10 mouse cellular contexts compared by ENCODE assay signal in the genomic region with DNA sequence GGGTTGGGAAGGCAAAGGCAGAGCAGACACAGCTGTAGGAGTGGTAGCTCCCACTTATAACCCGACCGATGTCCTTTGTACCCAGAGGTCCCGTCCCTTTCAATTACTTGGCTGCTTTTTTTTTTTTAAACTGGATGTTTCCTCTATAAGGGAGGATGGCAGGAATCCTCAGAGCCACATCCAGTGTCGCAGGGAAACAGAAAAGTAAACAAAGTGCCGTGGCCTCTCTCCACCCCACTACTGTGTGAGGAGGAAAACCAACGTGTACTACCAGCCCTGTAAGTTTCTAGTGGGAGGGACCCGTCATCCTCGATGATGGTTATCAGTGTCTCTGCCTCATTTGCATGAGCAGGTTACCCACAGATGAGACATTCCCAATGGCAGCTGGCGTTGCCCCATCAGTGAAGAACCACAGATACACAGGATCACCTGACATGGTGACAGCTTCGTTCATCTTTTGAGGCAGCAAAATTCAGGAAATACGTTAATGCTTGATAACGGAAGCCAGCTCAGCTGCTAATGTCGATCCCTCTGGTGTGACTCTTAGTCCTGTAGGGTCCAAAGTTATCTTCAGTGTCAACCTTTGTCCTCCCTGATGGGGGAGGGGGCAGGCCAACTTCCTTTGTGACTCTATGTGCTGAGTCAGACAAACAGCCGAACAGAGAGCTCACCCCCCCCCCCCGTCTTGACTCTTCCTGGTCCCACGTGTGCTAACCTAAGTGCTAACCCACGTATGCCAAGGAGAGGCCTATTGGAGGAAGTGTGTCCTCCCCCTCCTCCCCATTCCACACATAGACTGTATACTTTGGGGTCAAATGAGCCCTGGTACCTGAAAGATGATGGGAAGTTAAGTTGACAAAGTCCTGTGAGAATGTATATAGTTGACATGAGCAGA. TPM values are rescaled to one million over a fixed set of nuclear protein-coding genes. Genes with fewer than 3 reads are reported as not detected.
A peak's percentile ranks its signal among the peaks of the same experiment; 100 is the strongest.
DNase-seq lines count a peak whose midpoint lies in the region; ATAC-seq and TF ChIP-seq lines count a peak whose summit lies in the region.
"Had no signal": no experiment of that assay in that cellular context is flagged by ENCODE, and none has a peak within 500 bp of the region (broad histone marks: within the 10 kb centered on the region; RNA-seq: fewer than 3 reads in every experiment).

No protein-coding gene starts in this region.

- H3K4me1 ChIP-seq in liver, embryonic 12.5 days: peaks cover 57% of the 10 kb centered on the region

- no peak for ATAC-seq in liver, embryonic 12.5 days

- H3K9ac ChIP-seq in liver, embryonic 12.5 days: no peak overlapping the region

- H3K36me3 ChIP-seq in liver, embryonic 12.5 days: no peaks in the 10 kb centered on the region
- H3K36me3 ChIP-seq in splenic B cell, adult 2 months (ENCODE audit: control insufficient read depth, insufficient read depth, low read length, poor library complexity, severe bottlenecking): no peaks in the 10 kb centered on the region

- H3K27ac ChIP-seq in gastrocnemius, adult 2 months: peak overlapping the region; percentile 20; the same call in 1 of the 2 replicates
- H3K27ac ChIP-seq in liver, embryonic 12.5 days: no peak overlapping the region

- no peak overlapping the region for H3K4me3 ChIP-seq in gastrocnemius, adult 2 months
- H3K4me3 ChIP-seq in liver, embryonic 12.5 days: no peak overlapping the region

- H3K9me3 ChIP-seq in liver, embryonic 12.5 days (replicated peaks): no peaks in the 10 kb centered on the region

- no peak for TF ChIP-seq CTCF in gastrocnemius, adult 2 months (IDR thresholded peaks at IDR 0.05)

- intact Hi-C loops in gastrocnemius, adult 2 months (cut with DNase I): no loop called here

- peak overlapping the region; percentile 34 for H3K4me2 ChIP-seq in liver, embryonic 12.5 days

- 22% methylated on average over 17 of the region's 17 CpGs for WGBS in liver, embryonic 12.5 days (ENCODE audit: insufficient replicate concordance)

- no peak for DNase-seq in gastrocnemius, adult 2 months
- DNase-seq in gastrocnemius, adult 8-10 months (ENCODE audit: low spot score in 2 of 2): no peak
- peak; percentile 77 for DNase-seq in T-cell, adult 2 months (ENCODE audit: low spot score)
- DNase-seq in splenic B cell, adult 2 months (ENCODE audit: low read depth, low spot score): peak; percentile 92
- DNase-seq in adrenal gland, postnatal 25 days: no peak
- no peak for DNase-seq in gastrocnemius, postnatal 10 days
- DNase-seq in gastrocnemius, adult 18-20 months (ENCODE audit: low spot score): no peak
- DNase-seq: cerebellum, postnatal 14 days; heart, postnatal 36 days had no signal

- H3K27me3 ChIP-seq in liver, embryonic 12.5 days (replicated peaks): no peaks in the 10 kb centered on the region
- no peaks in the 10 kb centered on the region for H3K27me3 ChIP-seq in splenic B cell, adult 2 months (ENCODE audit: control insufficient read depth, insufficient read depth, low read length, poor library complexity, severe bottlenecking)

RNA-seq across cellular contexts. Expression of a gene that starts 39.1 kb away (rescaled TPM):
- 10 to 100 TPM; 22.9 to 29.6 TPM for total RNA-seq in gastrocnemius, adult 2 months (2021)
- total RNA-seq in gastrocnemius, adult 8-10 months (2022): 10 to 100 TPM; 26.5 to 28.7 (median 27.9) TPM
- polyA plus RNA-seq in liver, embryonic 12.5 days (2016; fragmentation: Nextera tagmentation; extraction: Ambion mirVana): 22.7 and 23.5 TPM in 2 replicates
- total RNA-seq in adrenal gland, postnatal 25 days (2021): 48.2 and 51.3 TPM in 2 replicates
- total RNA-seq in gastrocnemius, postnatal 10 days (2021): 10 to 100 TPM; 28.2 to 29.8 TPM
- total RNA-seq in gastrocnemius, adult 18-20 months (2021): 10 to 100 TPM; 24.6 to 28.9 TPM

Comparison
In these comparisons a context has a peak if more than half of its experiments do, and no peak if none do; other contexts are left out.
1. DNase-seq: peak in T-cell, adult 2 months (single experiment) and splenic B cell, adult 2 months (single experiment); none in gastrocnemius, adult 2 months (single experiment), gastrocnemius, adult 8-10 months (0 of 2), adrenal gland, postnatal 25 days (single experiment), gastrocnemius, postnatal 10 days (single experiment) and gastrocnemius, adult 18-20 months (single experiment).